Mouse (Mus musculus) WW6 (cell line): Measurements from ENCODE around the gene Pam16.

ENCODE experiments used
- DNase-seq: peaks from one replicate; pipeline ENCODE4 v3.0.0-alpha.2; 2013; ENCODE audit warnings: low read depth, low spot score

Pam16 gene

GRCm38 (mm10) chr16:4624481-4625110 is at the start of gene Pam16:
TSS of gene Pam16 (minus strand) at chr16:4624988.
- DNase-seq = peak; percentile 86

GRCm38 (mm10) chr16:4674091-4674490 is 49.3 kb upstream of the Pam16 start:
- no peak for DNase-seq

- DNase-seq = no peak
These were observed 45.5 kb upstream of the Pam16 start for GRCm38 (mm10) chr16:4670317-4670716.

- no peak for DNase-seq
These were observed 42.5 kb upstream of the Pam16 start for GRCm38 (mm10) chr16:4667190-4667808.

GRCm38 (mm10) chr16:4665726-4666125 is 40.9 kb upstream of the Pam16 start:
- no peak for DNase-seq

- no peak for DNase-seq
These were observed 39.0 kb upstream of the Pam16 start for GRCm38 (mm10) chr16:4663806-4664205.

- DNase-seq = no peak
These were observed 36.8 kb upstream of the Pam16 start for GRCm38 (mm10) chr16:4661605-4662004.

- DNase-seq = no peak
These were observed 34.5 kb upstream of the Pam16 start for GRCm38 (mm10) chr16:4659326-4659725.

- DNase-seq = no peak
These were observed 34.0 kb upstream of the Pam16 start for GRCm38 (mm10) chr16:4658781-4659245.

GRCm38 (mm10) chr16:4656571-4657081 is 31.8 kb upstream of the Pam16 start:
- DNase-seq = no peak

- no peak for DNase-seq
These were observed 31.2 kb upstream of the Pam16 start for GRCm38 (mm10) chr16:4655764-4656570.

GRCm38 (mm10) chr16:4655251-4655734 is 30.5 kb upstream of the Pam16 start:
- DNase-seq = no peak

- DNase-seq = no peak
These were observed 29.9 kb upstream of the Pam16 start for GRCm38 (mm10) chr16:4654706-4655105.

GRCm38 (mm10) chr16:4652707-4653416 is 28.1 kb upstream of the Pam16 start:
- DNase-seq = no peak

GRCm38 (mm10) chr16:4651624-4652023 is 26.8 kb upstream of the Pam16 start:
- no peak for DNase-seq

- DNase-seq = no peak
These were observed 26.3 kb upstream of the Pam16 start for GRCm38 (mm10) chr16:4651081-4651480.

GRCm38 (mm10) chr16:4650161-4650560 is 25.4 kb upstream of the Pam16 start:
- DNase-seq = no peak

- no peak for DNase-seq
These were observed 24.9 kb upstream of the Pam16 start for GRCm38 (mm10) chr16:4649692-4650091.

GRCm38 (mm10) chr16:4649211-4649610 is 24.4 kb upstream of the Pam16 start:
- no peak for DNase-seq

- DNase-seq = peak; percentile 39
These were observed 23.7 kb upstream of the Pam16 start for GRCm38 (mm10) chr16:4648416-4649023.

GRCm38 (mm10) chr16:4647651-4648141 is 22.9 kb upstream of the Pam16 start:
- no peak for DNase-seq
